20 mouse cellular contexts compared by ENCODE assay signal in genomic region chr2:6909921-6910320, GRCm38 (mm10).
DNase-seq lines count a peak whose midpoint lies in the region; ATAC-seq and TF ChIP-seq lines count a peak whose summit lies in the region.
"Had no signal": no experiment of that assay in that cellular context is flagged by ENCODE, and none has a peak within 500 bp of the region (broad histone marks: within the 10 kb centered on the region; RNA-seq: fewer than 3 reads in every experiment).

No protein-coding gene starts in this region.

- no peak overlapping the region for H3K4me3 ChIP-seq in layer of hippocampus, adult 2 months
- 0 out of 2 replicates have a peak overlapping the region, but pooled peaks have one; percentile 18 for H3K4me3 ChIP-seq in brown adipose tissue, adult 24 weeks (ENCODE audit: insufficient read depth, low read depth, low read length)
- no peak overlapping the region for H3K4me3 ChIP-seq in midbrain, postnatal 0 days (ENCODE audit: low read depth, low read length)
- H3K4me3 ChIP-seq: embryonic facial prominence, embryonic 10.5 days; forebrain, embryonic 15.5 days; hindbrain, embryonic 15.5 days; limb, embryonic 13.5 days; liver, embryonic 15.5 days had no signal

- H3K9me3 ChIP-seq in midbrain, postnatal 0 days (ENCODE audit: low read length) = no peaks in the 10 kb centered on the region
- H3K9me3 ChIP-seq: embryonic facial prominence, embryonic 10.5 days; forebrain, embryonic 15.5 days; hindbrain, embryonic 15.5 days; limb, embryonic 13.5 days; liver, embryonic 15.5 days had no signal

- TF ChIP-seq CTCF in layer of hippocampus, adult 2 months (conservative IDR thresholded peaks at IDR 0.05) = no peak
- TF ChIP-seq CTCF in midbrain, postnatal 0 days (IDR thresholded peaks at IDR 0.05) = no peak

- no peak overlapping the region for H3K9ac ChIP-seq in midbrain, postnatal 0 days (replicated peaks; ENCODE audit: low read length, poor library complexity, severe bottlenecking)
- H3K9ac ChIP-seq: forebrain, embryonic 15.5 days; hindbrain, embryonic 15.5 days; limb, embryonic 13.5 days; liver, embryonic 15.5 days had no signal

- no peaks in the 10 kb centered on the region for H3K4me1 ChIP-seq in brown adipose tissue, adult 24 weeks (ENCODE audit: control insufficient read depth, insufficient read depth, insufficient read length, low read length)
- no peaks in the 10 kb centered on the region for H3K4me1 ChIP-seq in midbrain, postnatal 0 days (ENCODE audit: insufficient read depth, low read length)
- H3K4me1 ChIP-seq: liver, embryonic 15.5 days had no signal

- no peak for ATAC-seq in midbrain, postnatal 0 days (ENCODE audit: low FRiP score)
- ATAC-seq: forebrain, embryonic 15.5 days; intestine, postnatal 0 days had no signal

- H3K27ac ChIP-seq in layer of hippocampus, adult 2 months = peak overlapping the region; percentile 93
- peak overlapping the region; percentile 23; the same call in 1 of the 2 replicates for H3K27ac ChIP-seq in brown adipose tissue, adult 24 weeks (replicated peaks; ENCODE audit: low read depth, low read length)
- no peak overlapping the region for H3K27ac ChIP-seq in midbrain, postnatal 0 days (ENCODE audit: low read depth, low read length)
- H3K27ac ChIP-seq: embryonic facial prominence, embryonic 10.5 days; forebrain, embryonic 15.5 days; hindbrain, embryonic 15.5 days; limb, embryonic 13.5 days; liver, embryonic 15.5 days had no signal

- intact Hi-C loops in gastrocnemius, postnatal 36 days (cut with DNase I) = no loop called here

- no peaks in the 10 kb centered on the region for H3K36me3 ChIP-seq in midbrain, postnatal 0 days (ENCODE audit: insufficient read depth, low read length)
- H3K36me3 ChIP-seq: embryonic facial prominence, embryonic 10.5 days; forebrain, embryonic 15.5 days; hindbrain, embryonic 15.5 days; limb, embryonic 13.5 days; liver, embryonic 15.5 days had no signal

- no peak overlapping the region for H3K4me2 ChIP-seq in midbrain, postnatal 0 days (ENCODE audit: low read depth, low read length, poor library complexity, severe bottlenecking)
- H3K4me2 ChIP-seq: forebrain, embryonic 15.5 days; heart, embryonic 11.5 days; hindbrain, embryonic 15.5 days; limb, embryonic 13.5 days; liver, embryonic 15.5 days had no signal

- DNase-seq in layer of hippocampus, adult 2 months (ENCODE audit: low spot score in 2 of 2) = no peak
- no peak for DNase-seq in layer of hippocampus, postnatal 25 days (ENCODE audit: extremely low spot score in 1 of 2, low spot score in 1 of 2)
- DNase-seq in gastrocnemius, postnatal 36 days = peak; percentile 15 to 37
- peak; percentile 46 for DNase-seq in lung, postnatal 36 days
- DNase-seq in Muller cell, postnatal 12 days (ENCODE audit: inconsistent ontology term) = no peak
- no peak for DNase-seq in cerebellum, adult 18-20 months
- DNase-seq in midbrain, postnatal 0 days (ENCODE audit: low spot score) = no peak
- DNase-seq: adrenal gland, adult 2 months; cerebellum, adult 11 months; cerebellum, postnatal 25 days; right cerebral cortex, postnatal 4 days had no signal

- 77% methylated on average over 7 of the region's 7 CpGs for WGBS in midbrain, postnatal 0 days

- H3K27me3 ChIP-seq in midbrain, postnatal 0 days (ENCODE audit: insufficient read depth, low read length) = no peaks in the 10 kb centered on the region
- H3K27me3 ChIP-seq: CH12.LX; forebrain, embryonic 15.5 days; hindbrain, embryonic 15.5 days; limb, embryonic 13.5 days; liver, embryonic 15.5 days had no signal

Comparison
In these comparisons a context has a peak if more than half of its experiments do, and no peak if none do; other contexts are left out.
1. DNase-seq: peak in gastrocnemius, postnatal 36 days (2 of 2) and lung, postnatal 36 days (single experiment); none in layer of hippocampus, adult 2 months (0 of 2), layer of hippocampus, postnatal 25 days (0 of 2), Muller cell, postnatal 12 days (single experiment), cerebellum, adult 18-20 months (0 of 2) and midbrain, postnatal 0 days (single experiment).